Mouse (Mus musculus) forebrain, embryonic 13.5 days (tissue): Measurements from ENCODE around the gene Lgr4. TPM values are rescaled to one million over a fixed set of nuclear protein-coding genes. Genes with fewer than 3 reads are reported as not detected.

Experiments used
- ATAC-seq: fragments of 200-750 bp; cut with Nextera tagmentation; 2 replicates; pipeline ENCODE4 v1.8.0; 2017
- H3K27ac ChIP-seq: fragments of 300-500 bp; sonication (generic); 2 replicates; pipeline ENCODE4 v1.5.1; 2015; ENCODE audit warnings: inconsistent platforms, mild to moderate bottlenecking, moderate library complexity
- H3K27me3 ChIP-seq: fragments of 300-500 bp; sonication (generic); 2 replicates; pipeline ENCODE4 v1.6.1; 2015; ENCODE audit warnings: mild to moderate bottlenecking, inconsistent platforms
- H3K36me3 ChIP-seq: fragments of 300-500 bp; sonication (generic); 2 replicates; pipeline ENCODE4 v1.6.1; 2015; ENCODE audit warnings: mild to moderate bottlenecking, inconsistent platforms; ENCODE audit not compliant: poor library complexity, severe bottlenecking
- H3K4me1 ChIP-seq: fragments of 300-500 bp; sonication (generic); 2 replicates; pipeline ENCODE4 v1.6.1; 2015; ENCODE audit warnings: inconsistent platforms
- H3K4me2 ChIP-seq: fragments of 300-500 bp; sonication (generic); 2 replicates; pipeline ENCODE4 v1.6.1; 2015; ENCODE audit warnings: inconsistent platforms, mild to moderate bottlenecking, moderate library complexity
- H3K4me3 ChIP-seq: fragments of 300-500 bp; sonication (generic); 2 replicates; pipeline ENCODE4 v1.5.1; 2015; ENCODE audit warnings: mild to moderate bottlenecking, inconsistent platforms
- H3K9ac ChIP-seq: fragments of 300-500 bp; sonication (generic); 2 replicates; pipeline ENCODE4 v1.6.1; 2015; ENCODE audit warnings: mild to moderate bottlenecking, inconsistent platforms
- H3K9me3 ChIP-seq: fragments of 300-500 bp; sonication (generic); replicated peaks from 2 replicates; pipeline ENCODE4 v1.6.1; 2016; ENCODE audit warnings: inconsistent platforms
- WGBS: fragments of 180-500 bp; shearing (Covaris S2); methylation state at CpG from one replicate; pipeline ENCODE4 v1.1.7; 2015; 5-methylcytosine and 5-hydroxymethylcytosine counted together
- polyA plus RNA-seq: library from polyadenylated mRNA; unstranded; fragments of >200 nt; fragmentation: Nextera tagmentation; extraction: Ambion mirVana; gene quantifications from 2 replicates; pipeline ENCODE4 v1.2.1, GENCODE M21; 2015

Gene Lgr4
- polyA plus RNA-seq, 1 experiment from 2014 or later = 2.7 TPM

DNA sequence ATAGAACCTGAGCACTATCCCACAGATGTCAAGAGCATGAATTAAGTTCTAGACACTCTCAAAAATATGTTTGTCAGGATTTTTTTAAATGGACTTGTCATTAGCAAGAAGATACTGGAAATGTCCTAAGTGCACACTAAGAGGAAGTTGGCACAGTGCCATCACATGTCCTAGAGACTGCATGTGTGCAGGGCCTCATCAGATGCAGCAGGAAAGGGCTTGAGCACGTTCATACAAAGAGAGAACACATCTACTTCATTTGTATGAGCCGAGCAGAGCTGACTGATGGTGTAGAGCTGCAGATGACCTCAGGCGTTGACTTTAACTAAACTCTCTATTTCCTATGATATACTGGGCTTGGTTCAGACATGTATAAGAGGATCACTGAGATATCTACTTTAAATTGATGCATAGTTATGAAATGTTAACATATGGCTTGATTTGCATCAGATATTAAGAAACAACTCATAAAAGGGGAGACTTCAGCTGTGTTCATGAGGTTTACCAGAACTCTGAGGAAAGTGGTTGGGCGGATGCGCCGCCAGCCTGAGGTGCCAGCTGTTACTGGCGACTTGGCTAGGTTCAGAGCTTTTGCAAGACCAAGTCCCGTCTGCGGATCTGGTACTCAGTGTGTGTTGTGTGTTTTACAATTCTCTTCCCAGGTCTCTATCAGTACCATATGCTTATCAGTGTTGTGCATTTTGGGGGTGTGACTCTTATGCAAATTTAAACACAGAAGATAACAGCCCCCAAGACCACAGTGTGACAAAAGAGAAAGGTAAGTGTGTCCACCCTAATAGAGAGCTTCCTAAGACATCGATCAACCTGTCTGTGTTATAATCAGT, 90.2 kb downstream of the Lgr4 start:
- no peaks in the 10 kb centered on the region for H3K9me3 ChIP-seq
- H3K4me2 ChIP-seq = no peak overlapping the region
- ATAC-seq = no peak
- no peak overlapping the region for H3K4me3 ChIP-seq
- H3K4me1 ChIP-seq = no peaks in the 10 kb centered on the region
- WGBS = 93% methylated on average over 10 of the region's 10 CpGs
- no peak overlapping the region for H3K27ac ChIP-seq
- H3K36me3 ChIP-seq = peaks cover 8% of the 10 kb centered on the region
- H3K27me3 ChIP-seq = no peaks in the 10 kb centered on the region
- H3K9ac ChIP-seq = no peak overlapping the region

DNA sequence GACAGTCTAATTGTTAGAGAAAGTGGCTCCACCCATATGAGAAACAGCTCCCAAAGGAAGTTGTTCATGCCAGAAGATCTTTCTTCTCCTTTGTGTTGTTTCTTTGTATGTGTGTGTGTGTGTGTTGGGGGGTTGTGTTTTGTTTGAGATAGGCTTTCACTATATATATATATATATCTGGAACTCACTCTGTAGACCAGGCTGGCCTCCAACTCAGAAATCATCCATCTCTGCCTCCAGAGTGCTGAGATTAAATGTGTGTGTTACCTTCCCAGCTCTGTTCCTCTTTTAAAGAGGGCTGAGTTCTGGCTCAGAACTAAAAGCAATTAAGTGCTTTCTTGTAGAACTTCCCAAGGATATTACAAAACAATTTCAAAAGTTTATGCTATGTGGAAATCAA, 92.0 kb downstream of the Lgr4 start:
- H3K27me3 ChIP-seq = no peaks in the 10 kb centered on the region
- H3K9ac ChIP-seq = no peak overlapping the region
- peaks cover 8% of the 10 kb centered on the region for H3K36me3 ChIP-seq
- no peak overlapping the region for H3K27ac ChIP-seq
- H3K4me2 ChIP-seq = no peak overlapping the region
- no peaks in the 10 kb centered on the region for H3K9me3 ChIP-seq
- H3K4me1 ChIP-seq = no peaks in the 10 kb centered on the region
- no peak overlapping the region for H3K4me3 ChIP-seq
- ATAC-seq = no peak

DNA sequence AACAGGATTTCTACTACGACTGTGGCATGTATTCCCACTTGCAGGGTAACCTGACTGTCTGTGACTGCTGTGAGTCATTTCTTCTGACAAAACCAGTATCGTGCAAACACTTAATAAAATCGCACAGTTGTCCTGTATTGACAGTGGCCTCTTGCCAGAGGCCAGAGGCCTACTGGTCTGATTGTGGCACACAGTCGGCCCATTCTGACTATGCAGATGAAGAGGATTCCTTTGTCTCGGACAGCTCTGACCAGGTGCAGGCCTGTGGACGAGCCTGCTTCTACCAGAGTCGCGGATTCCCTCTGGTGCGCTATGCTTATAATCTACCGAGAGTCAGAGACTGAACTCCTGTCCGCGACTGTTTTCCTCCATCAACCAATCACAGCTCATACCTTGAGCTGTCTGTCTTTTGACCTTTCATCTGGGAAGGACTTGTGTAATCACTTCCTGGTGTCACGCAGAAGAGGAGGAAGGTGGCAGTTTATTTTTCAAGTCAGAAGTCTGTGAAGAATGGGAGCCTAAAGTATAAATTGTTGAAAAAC, 94.8 kb downstream of the Lgr4 start:
- 90% methylated on average over 13 of the region's 13 CpGs for WGBS
- peaks cover 8% of the 10 kb centered on the region for H3K36me3 ChIP-seq
- no peak for ATAC-seq
- peaks cover 5% of the 10 kb centered on the region for H3K4me1 ChIP-seq
- H3K4me3 ChIP-seq = no peak overlapping the region
- H3K4me2 ChIP-seq = no peak overlapping the region
- no peaks in the 10 kb centered on the region for H3K9me3 ChIP-seq
- no peak overlapping the region for H3K9ac ChIP-seq
- H3K27me3 ChIP-seq = no peaks in the 10 kb centered on the region
- H3K27ac ChIP-seq = no peak overlapping the region

DNA sequence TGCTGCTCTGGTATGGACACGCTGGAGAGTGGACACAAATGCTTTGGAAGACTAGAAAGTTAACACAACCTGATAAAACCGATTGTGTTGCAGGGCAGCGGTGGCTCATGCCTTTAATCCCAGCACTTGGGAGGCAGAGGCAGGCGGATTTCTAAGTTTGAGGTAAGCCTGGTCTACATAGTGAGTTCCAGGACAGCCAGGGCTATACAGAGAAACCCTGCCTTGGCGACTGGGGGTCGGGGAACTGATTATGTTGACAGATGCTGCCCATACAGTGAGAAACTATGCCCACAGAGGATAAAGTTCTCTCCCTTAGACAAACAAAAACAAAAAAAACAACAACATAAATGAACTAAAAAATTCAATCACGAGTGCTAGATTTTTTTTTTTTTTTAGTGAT, 99.6 kb downstream of the Lgr4 start:
- ATAC-seq = peak; percentile 47

DNA sequence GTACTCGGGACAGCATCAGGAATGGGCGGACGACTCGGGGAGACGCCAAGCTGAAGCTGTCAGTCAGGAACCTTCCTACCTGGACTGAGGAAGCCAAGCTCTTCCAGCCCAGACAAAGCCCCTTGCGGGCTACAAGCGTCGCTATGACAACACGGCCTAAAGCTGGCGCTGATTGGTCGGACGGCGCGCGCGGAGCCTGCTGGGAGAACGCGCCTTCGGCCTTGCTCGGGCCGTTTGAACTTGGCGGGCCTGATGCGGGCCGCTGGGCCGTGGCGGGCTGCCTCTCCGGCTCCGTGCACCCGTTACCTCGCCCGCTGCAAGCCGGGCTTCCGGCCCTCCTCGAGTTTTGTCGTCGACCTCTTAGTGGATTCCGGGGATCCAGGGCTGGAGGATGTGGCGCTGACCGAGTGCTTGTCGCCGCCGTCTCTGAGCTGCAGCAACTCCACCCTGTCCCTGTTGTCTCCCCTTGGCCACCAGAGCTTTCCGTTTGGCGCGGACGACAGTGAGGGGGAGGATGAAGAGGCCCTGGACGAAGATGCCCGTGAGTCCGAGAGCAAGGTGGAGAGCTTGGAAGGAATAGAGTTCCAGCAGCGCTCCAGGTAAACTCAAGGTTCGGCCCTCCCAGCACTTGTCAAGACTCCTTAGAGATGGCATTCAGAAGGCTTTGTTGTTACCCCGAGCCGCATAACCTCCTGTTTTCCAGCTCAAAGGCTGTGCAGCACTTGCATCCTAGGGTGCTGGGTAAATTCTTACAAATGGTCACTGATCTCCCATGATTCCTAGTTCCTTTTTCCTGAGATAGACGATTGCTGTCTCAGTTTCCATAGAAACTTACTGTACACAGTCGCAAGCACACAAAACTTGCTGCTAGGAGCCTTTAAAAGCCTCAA, 100.4 kb downstream of the Lgr4 start, which contains the start of gene Ccdc34:
TSS of gene Ccdc34 (plus strand) at position 202 of the 890 bp plus-strand sequence.
- Histone ChIP-seq H3K27me3 (no peaks in the 10 kb centered on the region), H3K27ac (peak within 1 kb of the TSS; percentile 83), H3K4me1 (peaks cover 34% of the 10 kb centered on the region), H3K36me3 (peaks cover 16% of the 10 kb centered on the region), H3K4me2 (peak within 1 kb of the TSS; percentile 66), H3K4me3 (peak within 1 kb of the TSS; percentile 77), H3K9me3 (no peaks in the 10 kb centered on the region), H3K9ac (peak within 1 kb of the TSS; percentile 92)
- under 1% methylated on average over 55 of the region's 55 CpGs for WGBS
- ATAC-seq = peak; percentile 100

More for the DNA sequence above, 99.6 kb downstream of the Lgr4 start:
- peak overlapping the region; percentile 77 for H3K4me3 ChIP-seq
- peak overlapping the region; percentile 92 for H3K9ac ChIP-seq
- no peaks in the 10 kb centered on the region for H3K27me3 ChIP-seq
- H3K36me3 ChIP-seq = peaks cover 14% of the 10 kb centered on the region
- WGBS = 45% methylated on average over 7 of the region's 7 CpGs
- peaks cover 34% of the 10 kb centered on the region for H3K4me1 ChIP-seq
- H3K27ac ChIP-seq = 0 out of 2 replicates have a peak overlapping the region, but pooled peaks have one; percentile 45
- H3K9me3 ChIP-seq = no peaks in the 10 kb centered on the region
- peak overlapping the region; percentile 66 for H3K4me2 ChIP-seq

DNA sequence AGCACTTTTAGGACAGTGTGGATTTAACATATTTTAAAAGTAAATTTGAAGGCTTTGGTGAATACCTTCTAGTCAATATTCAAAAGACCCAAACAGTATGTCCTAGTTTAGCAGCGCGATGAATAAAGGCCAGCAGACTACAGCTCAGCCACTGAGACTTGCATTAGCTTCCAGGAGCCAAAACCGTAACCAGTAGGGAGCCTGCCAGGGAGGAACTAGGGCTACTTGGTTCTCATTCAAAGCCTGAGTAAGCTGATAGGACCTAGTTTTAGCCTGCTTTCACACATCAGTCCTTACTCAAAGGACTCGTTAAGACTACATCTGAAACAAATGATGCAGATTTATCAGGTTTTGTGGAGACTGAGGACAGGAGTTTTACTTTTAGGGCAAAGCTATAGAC, 102.2 kb downstream of the Lgr4 start:
- peaks cover 24% of the 10 kb centered on the region for H3K36me3 ChIP-seq
- H3K4me3 ChIP-seq = no peak overlapping the region; the same call in 1 of the 2 replicates
- no peaks in the 10 kb centered on the region for H3K9me3 ChIP-seq
- 76% methylated on average over 4 of the region's 4 CpGs for WGBS
- H3K9ac ChIP-seq = peak overlapping the region; percentile 50
- H3K27ac ChIP-seq = no peak overlapping the region
- H3K27me3 ChIP-seq = no peaks in the 10 kb centered on the region
- H3K4me2 ChIP-seq = peak overlapping the region; percentile 66
- ATAC-seq = no peak
- peaks cover 34% of the 10 kb centered on the region for H3K4me1 ChIP-seq

DNA sequence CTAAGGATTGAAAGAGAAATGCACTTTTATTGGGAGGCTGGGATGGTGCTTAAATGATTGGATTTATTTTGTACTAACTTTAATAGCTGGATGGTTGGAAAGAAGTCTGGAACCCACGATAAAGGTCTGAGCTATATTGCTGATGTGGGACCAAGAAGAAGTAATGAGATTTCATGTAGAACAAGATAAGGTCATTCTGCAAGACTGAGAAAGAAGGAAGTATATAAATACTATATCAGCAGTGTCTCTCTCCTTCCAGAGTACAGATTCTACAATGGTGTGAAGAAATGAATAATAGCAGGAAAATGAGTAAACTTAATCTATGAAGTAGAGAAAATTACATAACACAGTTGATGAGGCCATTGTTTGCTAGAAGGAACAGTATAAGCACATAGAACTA, 103.0 kb downstream of the Lgr4 start:
- WGBS = 95% methylated on average over 1 of the region's 1 CpGs
- H3K9me3 ChIP-seq = no peaks in the 10 kb centered on the region

DNA sequence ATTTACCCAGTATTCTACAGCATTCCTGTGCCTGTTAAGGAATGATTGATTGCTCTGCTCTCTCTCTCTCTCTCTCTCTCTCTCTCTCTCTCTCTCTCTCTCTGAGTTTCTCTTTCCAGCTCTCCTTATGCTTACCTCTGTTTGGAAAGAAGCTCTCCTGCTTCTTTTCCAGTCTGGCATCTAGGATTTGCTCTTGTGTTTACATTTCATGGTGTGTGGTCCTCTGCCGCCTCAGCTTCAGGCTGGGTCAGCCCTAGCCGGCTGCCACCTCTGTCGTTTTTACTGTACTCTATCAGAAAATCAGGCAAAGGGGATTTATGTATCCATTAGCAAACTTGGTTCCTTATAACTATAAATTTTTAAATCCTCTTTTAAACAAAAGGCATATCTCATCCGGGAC, 118.8 kb downstream of the Lgr4 start:
- no peak overlapping the region for H3K9ac ChIP-seq
- ATAC-seq = no peak
- no peak overlapping the region for H3K27ac ChIP-seq
- no peak overlapping the region for H3K4me3 ChIP-seq
- no peaks in the 10 kb centered on the region for H3K9me3 ChIP-seq
- WGBS = 51% methylated on average over 4 of the region's 4 CpGs
- H3K4me1 ChIP-seq = no peaks in the 10 kb centered on the region
- H3K27me3 ChIP-seq = no peaks in the 10 kb centered on the region
- H3K4me2 ChIP-seq = no peak overlapping the region
- H3K36me3 ChIP-seq = peaks cover 24% of the 10 kb centered on the region

More for the DNA sequence above, 103.0 kb downstream of the Lgr4 start:
- 0 out of 2 replicates have a peak overlapping the region, but pooled peaks have one; percentile 50 for H3K9ac ChIP-seq
- ATAC-seq = no peak
- no peak overlapping the region for H3K4me3 ChIP-seq
- peak overlapping the region; percentile 66 for H3K4me2 ChIP-seq
- no peaks in the 10 kb centered on the region for H3K27me3 ChIP-seq
- H3K4me1 ChIP-seq = peaks cover 34% of the 10 kb centered on the region
- no peak overlapping the region for H3K27ac ChIP-seq
- peaks cover 26% of the 10 kb centered on the region for H3K36me3 ChIP-seq

DNA sequence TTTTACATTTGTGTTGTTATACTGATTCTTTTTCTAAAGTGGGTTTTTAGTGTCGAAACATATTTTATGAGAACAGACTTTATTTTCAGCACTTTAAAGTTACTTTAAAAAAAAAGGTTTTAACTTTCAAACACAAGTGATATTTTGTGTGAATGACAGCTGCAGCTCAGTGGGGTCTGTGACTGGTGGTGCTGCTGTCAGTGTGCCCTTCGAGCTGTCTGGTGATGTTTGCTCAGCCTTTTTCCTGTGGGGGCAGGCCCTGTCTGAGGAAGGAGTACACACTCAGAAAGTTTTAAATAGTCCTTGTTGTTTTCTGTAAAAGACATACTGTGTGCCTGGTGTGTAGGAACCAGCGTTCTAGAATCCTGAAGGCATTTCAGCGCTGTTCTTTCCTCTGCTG, 119.2 kb downstream of the Lgr4 start:
- 81% methylated on average over 4 of the region's 4 CpGs for WGBS
- no peak for ATAC-seq
- no peak overlapping the region for H3K27ac ChIP-seq
- H3K4me3 ChIP-seq = no peak overlapping the region
- no peaks in the 10 kb centered on the region for H3K4me1 ChIP-seq
- H3K27me3 ChIP-seq = no peaks in the 10 kb centered on the region
- no peak overlapping the region for H3K9ac ChIP-seq
- no peaks in the 10 kb centered on the region for H3K9me3 ChIP-seq
- H3K4me2 ChIP-seq = no peak overlapping the region
- H3K36me3 ChIP-seq = peaks cover 26% of the 10 kb centered on the region

DNA sequence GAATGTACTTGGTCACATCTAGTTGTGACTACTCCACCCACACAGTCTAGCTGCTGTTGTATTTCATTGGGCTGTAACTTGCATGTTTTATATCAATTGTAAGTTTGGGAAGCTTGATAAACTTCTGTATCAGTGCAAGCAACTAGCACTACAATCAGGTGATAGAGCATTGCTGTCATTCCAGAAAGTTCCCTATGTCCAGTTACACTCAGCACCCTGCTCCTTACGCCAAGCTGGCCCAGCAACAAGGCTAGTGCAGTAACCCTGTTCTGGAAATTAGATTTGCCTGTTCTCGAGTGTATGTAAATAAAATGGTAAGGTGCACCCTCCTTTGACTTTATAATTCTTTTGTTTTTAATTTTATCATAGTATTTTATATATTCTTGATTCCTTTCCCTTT, 119.8 kb downstream of the Lgr4 start:
- no peak overlapping the region for H3K9ac ChIP-seq
- no peak for ATAC-seq
- WGBS = 92% methylated on average over 2 of the region's 2 CpGs
- no peaks in the 10 kb centered on the region for H3K9me3 ChIP-seq
- H3K4me3 ChIP-seq = no peak overlapping the region
- peaks cover 28% of the 10 kb centered on the region for H3K36me3 ChIP-seq
- no peak overlapping the region for H3K27ac ChIP-seq
- no peak overlapping the region for H3K4me2 ChIP-seq
- H3K4me1 ChIP-seq = no peaks in the 10 kb centered on the region
- no peaks in the 10 kb centered on the region for H3K27me3 ChIP-seq

DNA sequence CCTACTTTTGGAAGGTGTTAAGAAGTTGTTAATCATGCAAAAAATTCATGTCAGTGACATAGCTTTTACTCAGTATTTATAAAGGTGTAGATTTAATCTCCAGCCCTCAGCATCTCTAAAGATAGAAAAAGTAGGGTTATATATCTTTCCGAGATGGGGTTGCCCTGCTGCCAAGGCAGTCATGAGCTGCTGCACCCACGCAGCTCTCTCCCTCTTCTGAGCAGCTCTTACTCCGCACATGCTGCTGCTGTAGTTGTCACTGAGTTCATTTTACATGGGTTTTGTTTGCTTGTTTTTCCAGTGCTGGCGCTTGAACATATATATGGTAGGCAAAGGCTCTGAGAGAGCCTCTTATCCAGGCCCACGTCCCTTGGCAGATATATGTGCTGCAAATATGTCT, 120.9 kb downstream of the Lgr4 start:
- no peak for ATAC-seq
- Histone ChIP-seq H3K27ac (no peak overlapping the region), H3K4me2 (no peak overlapping the region), H3K9me3 (no peaks in the 10 kb centered on the region), H3K4me1 (no peaks in the 10 kb centered on the region), H3K4me3 (no peak overlapping the region), H3K36me3 (peaks cover 18% of the 10 kb centered on the region), H3K9ac (no peak overlapping the region), H3K27me3 (no peaks in the 10 kb centered on the region)
- 92% methylated on average over 5 of the region's 5 CpGs for whole genome bisulfite sequencing
